Mouse (Mus musculus) embryonic fibroblast, embryonic 13.5 days (primary cell): ENCODE data around the gene Itgad.

Experiments used
- CTCF ChIP-seq: IDR thresholded peaks from 2 replicates; pipeline ENCODE4 v1.5.1; 2011; ENCODE audit warnings: mild to moderate bottlenecking, control low read depth, low read length, moderate library complexity, borderline replicate concordance; ENCODE audit not compliant: insufficient read depth
- POLR2A ChIP-seq: IDR thresholded peaks from 2 replicates; pipeline ENCODE4 v1.6.1; 2011; ENCODE audit warnings: low read depth, mild to moderate bottlenecking, control low read depth, low read length, moderate library complexity

GRCm38 (mm10) chr7:128220936-128221335 is 66.8 kb downstream of the Itgad start:
- TF ChIP-seq POLR2A (no peak), CTCF (no peak)
